Mouse (Mus musculus): Measurements from ENCODE around the gene Slc44a2.

DNA sequence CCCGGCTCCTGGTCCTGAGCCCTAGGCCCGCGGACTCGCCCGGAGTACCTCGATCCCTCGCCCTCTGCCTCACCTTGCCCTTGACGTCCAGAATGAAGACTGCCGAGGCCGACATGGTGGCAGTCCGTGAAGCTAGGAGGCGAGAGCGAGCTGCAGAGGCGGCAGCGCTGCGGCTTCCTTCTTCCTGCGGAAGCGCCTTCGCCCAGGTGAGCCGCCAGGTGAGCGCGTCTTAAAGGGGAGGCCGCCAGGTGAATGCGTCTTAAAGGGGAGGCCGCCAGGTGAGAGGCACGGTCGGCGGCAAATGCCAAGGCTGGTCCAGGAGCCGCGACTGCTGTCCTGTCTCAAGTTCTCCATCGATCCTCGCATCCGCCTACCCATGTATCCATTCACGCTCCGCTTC, 8.4 kb upstream of the Slc44a2 start, which contains the start of gene Ap1m2:
- TF ChIP-seq POLR2A (IDR thresholded peaks at IDR 0.05; ENCODE audit: insufficient read length, low read depth), result no peak
- TF ChIP-seq USF1 (IDR thresholded peaks at IDR 0.05; ENCODE audit: low read depth), result no peak
- no peak for TF ChIP-seq CEBPB (IDR thresholded peaks at IDR 0.05; ENCODE audit: insufficient read depth, poor library complexity, severe bottlenecking)
- TF ChIP-seq E2F4 (IDR thresholded peaks at IDR 0.05; ENCODE audit: insufficient read depth), result no peak
- no peak for TF ChIP-seq MAX (IDR thresholded peaks at IDR 0.05; ENCODE audit: low read depth)
- TF ChIP-seq MYOD1 (IDR thresholded peaks at IDR 0.05; ENCODE audit: control insufficient read depth in 1 of 3, insufficient read length in 2 of 3, low read depth in 2 of 3), result no peak
- no peak for TF ChIP-seq POLR2AphosphoS2 (IDR thresholded peaks at IDR 0.05; ENCODE audit: insufficient read length, low read depth)
- no peak for TF ChIP-seq REST (IDR thresholded peaks at IDR 0.05; ENCODE audit: insufficient read depth, insufficient read length)
- TF ChIP-seq TCF12 (IDR thresholded peaks at IDR 0.05; ENCODE audit: insufficient read depth, poor library complexity, severe bottlenecking), result no peak
- TF ChIP-seq TCF3 (IDR thresholded peaks at IDR 0.05; ENCODE audit: insufficient read length, low read depth), result no peak

Data from myocyte (in vitro differentiated cells).